Mouse (Mus musculus) spleen, adult 2 months (tissue): ENCODE measurements around the gene Lss.

ENCODE experiments used
- CTCF ChIP-seq: fragments of 200-500 bp; IDR thresholded peaks from 2 replicates; pipeline ENCODE4 v1.5.1; 2011; ENCODE audit warnings: mild to moderate bottlenecking, inconsistent platforms; ENCODE audit not compliant: insufficient read depth, insufficient read length, insufficient replicate concordance; ENCODE audit errors: extremely low read depth
- POLR2A ChIP-seq: fragments of 200-500 bp; IDR thresholded peaks from 2 replicates; pipeline ENCODE4 v1.6.1; 2011; ENCODE audit warnings: low read depth, low read length, inconsistent platforms

DNA sequence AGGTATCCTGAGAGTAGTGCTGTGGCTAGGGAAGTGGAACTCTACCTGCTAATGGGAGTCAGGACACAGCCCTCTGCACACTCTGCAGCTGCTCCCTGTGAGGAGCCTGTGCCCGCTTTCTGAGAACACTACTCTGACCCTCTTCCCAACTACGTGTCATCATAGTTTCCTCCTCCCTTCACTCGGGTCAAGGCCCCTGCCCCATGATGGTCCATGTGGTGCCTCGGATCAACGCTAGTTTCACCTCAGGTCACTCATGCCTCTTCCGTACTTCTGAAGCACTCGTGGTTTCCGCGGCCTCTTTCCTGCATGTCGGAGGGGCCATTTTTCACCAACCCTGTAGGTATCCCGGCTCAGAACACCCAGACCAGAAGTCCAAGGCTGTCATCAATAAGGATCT lies 466 bp upstream of the Lss start:
- TF ChIP-seq CTCF (no peak), POLR2A (no peak)
